ENCODE assay signal across 21 mouse cellular contexts in genomic region chr15:97808532-97808931, GRCm38 (mm10). TPM values are rescaled to one million over a fixed set of nuclear protein-coding genes. Genes with fewer than 3 reads are reported as not detected.
DNase-seq lines count a peak whose midpoint lies in the region; ATAC-seq and TF ChIP-seq lines count a peak whose summit lies in the region.
"Had no signal": no experiment of that assay in that cellular context is flagged by ENCODE, and none has a peak within 500 bp of the region (broad histone marks: within the 10 kb centered on the region; RNA-seq: fewer than 3 reads in every experiment).

No protein-coding gene starts in this region.

- no peak overlapping the region for H3K9ac ChIP-seq in embryonic facial prominence, embryonic 11.5 days (replicated peaks; ENCODE audit: low read length)
- H3K9ac ChIP-seq in hindbrain, embryonic 11.5 days (ENCODE audit: low read depth, low read length) = no peak overlapping the region
- H3K9ac ChIP-seq in ES-Bruce4 (ENCODE audit: low read depth, poor library complexity, severe bottlenecking) = no peak overlapping the region
- H3K9ac ChIP-seq in intestine, embryonic 15.5 days = no peak overlapping the region
- H3K9ac ChIP-seq: embryonic facial prominence, embryonic 12.5 days; forebrain, embryonic 13.5 days; forebrain, embryonic 15.5 days; forebrain, postnatal 0 days had no signal

- WGBS in embryonic facial prominence, embryonic 11.5 days = 81% methylated on average over 14 of the region's 14 CpGs
- WGBS in embryonic facial prominence, embryonic 10.5 days = 84% methylated on average over 14 of the region's 14 CpGs
- 86% methylated on average over 14 of the region's 14 CpGs for WGBS in hindbrain, embryonic 10.5 days
- WGBS in hindbrain, embryonic 11.5 days = 88% methylated on average over 14 of the region's 14 CpGs
- 87% methylated on average over 14 of the region's 14 CpGs for WGBS in limb, embryonic 10.5 days
- 85% methylated on average over 14 of the region's 14 CpGs for WGBS in intestine, embryonic 15.5 days

- H3K4me3 ChIP-seq in embryonic facial prominence, embryonic 11.5 days (ENCODE audit: low read depth, low read length) = no peak overlapping the region
- no peak overlapping the region for H3K4me3 ChIP-seq in embryonic facial prominence, embryonic 10.5 days
- no peak overlapping the region for H3K4me3 ChIP-seq in hindbrain, embryonic 10.5 days
- no peak overlapping the region for H3K4me3 ChIP-seq in hindbrain, embryonic 11.5 days (ENCODE audit: low read depth, low read length)
- peak overlapping the region; percentile 16 for H3K4me3 ChIP-seq in ES-Bruce4 (ENCODE audit: low read depth, low read length)
- no peak overlapping the region for H3K4me3 ChIP-seq in limb, embryonic 10.5 days
- H3K4me3 ChIP-seq in intestine, embryonic 15.5 days (replicated peaks) = no peak overlapping the region
- H3K4me3 ChIP-seq: embryonic facial prominence, embryonic 12.5 days; forebrain, embryonic 13.5 days; forebrain, embryonic 15.5 days had no signal

- H3K4me2 ChIP-seq in embryonic facial prominence, embryonic 11.5 days (ENCODE audit: low read depth, low read length) = no peak overlapping the region
- H3K4me2 ChIP-seq in hindbrain, embryonic 11.5 days (replicated peaks; ENCODE audit: low read depth, low read length) = no peak overlapping the region
- no peak overlapping the region for H3K4me2 ChIP-seq in intestine, embryonic 15.5 days (replicated peaks)
- H3K4me2 ChIP-seq: embryonic facial prominence, embryonic 12.5 days; forebrain, embryonic 13.5 days; forebrain, embryonic 15.5 days had no signal

- no peaks in the 10 kb centered on the region for H3K27me3 ChIP-seq in embryonic facial prominence, embryonic 11.5 days (ENCODE audit: control insufficient read depth, insufficient read depth, low read length)
- no peaks in the 10 kb centered on the region for H3K27me3 ChIP-seq in embryonic facial prominence, embryonic 10.5 days (replicated peaks; ENCODE audit: low read depth, poor library complexity, severe bottlenecking)
- H3K27me3 ChIP-seq in hindbrain, embryonic 10.5 days (ENCODE audit: insufficient read depth, poor library complexity, severe bottlenecking) = no peaks in the 10 kb centered on the region
- H3K27me3 ChIP-seq in hindbrain, embryonic 11.5 days (ENCODE audit: control insufficient read depth, insufficient read depth, low read length) = no peaks in the 10 kb centered on the region
- no peaks in the 10 kb centered on the region for H3K27me3 ChIP-seq in ES-Bruce4 (ENCODE audit: control insufficient read depth, insufficient read depth, low read length, poor library complexity, severe bottlenecking)
- no peaks in the 10 kb centered on the region for H3K27me3 ChIP-seq in limb, embryonic 10.5 days (ENCODE audit: low read depth, poor library complexity, severe bottlenecking)
- H3K27me3 ChIP-seq in intestine, embryonic 15.5 days (replicated peaks) = no peaks in the 10 kb centered on the region
- H3K27me3 ChIP-seq: embryonic facial prominence, embryonic 12.5 days; forebrain, embryonic 13.5 days; forebrain, embryonic 15.5 days; Patski had no signal

- ATAC-seq in embryonic facial prominence, embryonic 11.5 days (replicated peaks; ENCODE audit: insufficient number of reproducible peaks, low FRiP score, low TSS enrichment, low read depth) = 0 out of 2 replicates have a peak, but pooled peaks have one; percentile 15
- ATAC-seq in hindbrain, embryonic 11.5 days (ENCODE audit: low FRiP score) = no peak
- no peak for ATAC-seq in intestine, embryonic 15.5 days
- ATAC-seq: activated CD4-positive, CD25-positive, alpha-beta regulatory T cell, adult 4 months; forebrain, embryonic 13.5 days; forebrain, embryonic 15.5 days; forebrain, postnatal 0 days; Patski had no signal

- no peaks in the 10 kb centered on the region for H3K9me3 ChIP-seq in embryonic facial prominence, embryonic 11.5 days (replicated peaks; ENCODE audit: control insufficient read depth, low read length)
- H3K9me3 ChIP-seq in embryonic facial prominence, embryonic 10.5 days = no peaks in the 10 kb centered on the region
- no peaks in the 10 kb centered on the region for H3K9me3 ChIP-seq in hindbrain, embryonic 10.5 days
- H3K9me3 ChIP-seq in hindbrain, embryonic 11.5 days (ENCODE audit: control insufficient read depth, low read length) = no peaks in the 10 kb centered on the region
- no peaks in the 10 kb centered on the region for H3K9me3 ChIP-seq in ES-Bruce4 (replicated peaks; ENCODE audit: control insufficient read depth, insufficient read depth, low read length, poor library complexity, severe bottlenecking)
- no peaks in the 10 kb centered on the region for H3K9me3 ChIP-seq in limb, embryonic 10.5 days (replicated peaks)
- H3K9me3 ChIP-seq in intestine, embryonic 15.5 days = no peaks in the 10 kb centered on the region
- H3K9me3 ChIP-seq: embryonic facial prominence, embryonic 12.5 days; forebrain, embryonic 13.5 days; forebrain, embryonic 15.5 days; G1E had no signal

- no peak overlapping the region for H3K27ac ChIP-seq in embryonic facial prominence, embryonic 11.5 days (replicated peaks; ENCODE audit: low read depth, low read length)
- no peak overlapping the region for H3K27ac ChIP-seq in embryonic facial prominence, embryonic 10.5 days (replicated peaks)
- H3K27ac ChIP-seq in hindbrain, embryonic 10.5 days = 0 out of 2 replicates have a peak overlapping the region, but pooled peaks have one; percentile 8
- no peak overlapping the region for H3K27ac ChIP-seq in hindbrain, embryonic 11.5 days (ENCODE audit: low read depth, low read length)
- no peak overlapping the region for H3K27ac ChIP-seq in ES-Bruce4 (ENCODE audit: insufficient read depth, low read length)
- 0 out of 2 replicates have a peak overlapping the region, but pooled peaks have one; percentile 15 for H3K27ac ChIP-seq in limb, embryonic 10.5 days
- no peak overlapping the region for H3K27ac ChIP-seq in intestine, embryonic 15.5 days
- H3K27ac ChIP-seq: embryonic facial prominence, embryonic 12.5 days; forebrain, embryonic 13.5 days; forebrain, embryonic 15.5 days had no signal

- no peak for TF ChIP-seq CTCF in ES-Bruce4 (IDR thresholded peaks at IDR 0.05; ENCODE audit: low read depth, low read length)

- TF ChIP-seq EP300 in ES-Bruce4 (IDR thresholded peaks at IDR 0.05; ENCODE audit: insufficient read depth, low read depth, low read length) = no peak

- H3K36me3 ChIP-seq in embryonic facial prominence, embryonic 11.5 days (replicated peaks; ENCODE audit: control insufficient read depth, insufficient read depth, low read depth, low read length) = no peaks in the 10 kb centered on the region; the same call in none of the 2 replicates
- peaks cover 80% of the 10 kb centered on the region for H3K36me3 ChIP-seq in embryonic facial prominence, embryonic 10.5 days (replicated peaks)
- H3K36me3 ChIP-seq in hindbrain, embryonic 10.5 days = peaks cover 71% of the 10 kb centered on the region
- H3K36me3 ChIP-seq in hindbrain, embryonic 11.5 days (ENCODE audit: control insufficient read depth, insufficient read depth, low read length) = no peaks in the 10 kb centered on the region; the same call in none of the 2 replicates
- no peaks in the 10 kb centered on the region for H3K36me3 ChIP-seq in ES-Bruce4 (ENCODE audit: control insufficient read depth, insufficient read depth, low read length, poor library complexity, severe bottlenecking)
- H3K36me3 ChIP-seq in limb, embryonic 10.5 days = peaks cover 78% of the 10 kb centered on the region
- peaks cover 25% of the 10 kb centered on the region; the same call in 1 of the 2 replicates for H3K36me3 ChIP-seq in intestine, embryonic 15.5 days

- TF ChIP-seq POLR2A in ES-Bruce4 (IDR thresholded peaks at IDR 0.05; ENCODE audit: insufficient read depth, low read length) = no peak

- DNase-seq in embryonic facial prominence, embryonic 11.5 days (ENCODE audit: low spot score) = no peak
- DNase-seq in embryonic facial prominence, embryonic 10.5 days (ENCODE audit: low spot score) = no peak
- DNase-seq in hindbrain, embryonic 10.5 days (ENCODE audit: low spot score) = no peak
- DNase-seq in hindbrain, embryonic 11.5 days (ENCODE audit: low spot score) = no peak
- no peak for DNase-seq in limb, embryonic 10.5 days (ENCODE audit: low spot score)
- no peak for DNase-seq in ovary, postnatal 36 days (ENCODE audit: low spot score)
- DNase-seq: adrenal gland, postnatal 14 days; cerebellum, adult 11-12 months; cerebellum, adult 2 months; cerebellum, adult 9-10 months; cerebellum, postnatal 10 days; cerebellum, postnatal 25 days; forebrain, postnatal 0 days had no signal

- H3K4me1 ChIP-seq in embryonic facial prominence, embryonic 11.5 days (ENCODE audit: control insufficient read depth, insufficient read depth, low read length) = no peaks in the 10 kb centered on the region
- H3K4me1 ChIP-seq in embryonic facial prominence, embryonic 10.5 days = peaks cover 30% of the 10 kb centered on the region
- H3K4me1 ChIP-seq in hindbrain, embryonic 10.5 days (replicated peaks) = peaks cover 45% of the 10 kb centered on the region
- 0 out of 2 replicates have a peak, but pooled peaks cover 2% of the 10 kb centered on the region for H3K4me1 ChIP-seq in hindbrain, embryonic 11.5 days (replicated peaks; ENCODE audit: control insufficient read depth, insufficient read depth, low read length)
- H3K4me1 ChIP-seq in ES-Bruce4 (ENCODE audit: control insufficient read depth, insufficient read depth, low read length) = no peaks in the 10 kb centered on the region
- peaks cover 14% of the 10 kb centered on the region for H3K4me1 ChIP-seq in limb, embryonic 10.5 days
- peaks cover 16% of the 10 kb centered on the region for H3K4me1 ChIP-seq in intestine, embryonic 15.5 days (replicated peaks)

RNA-seq across cellular contexts. Expression of gene Slc48a1, which starts 30.2 kb away (rescaled TPM):
- polyA plus RNA-seq in embryonic facial prominence, embryonic 11.5 days (2014; fragmentation: Nextera tagmentation; extraction: Ambion mirVana) = 18.9 and 22.8 TPM in 2 replicates
- 17.8 and 18.9 TPM in 2 replicates for polyA plus RNA-seq in embryonic facial prominence, embryonic 10.5 days (2016; fragmentation: Nextera tagmentation; extraction: Ambion mirVana)
- 28.8 and 31.3 TPM in 2 replicates for polyA plus RNA-seq in hindbrain, embryonic 10.5 days (2016; fragmentation: Nextera tagmentation; extraction: Ambion mirVana)
- polyA plus RNA-seq in hindbrain, embryonic 11.5 days (2014; fragmentation: Nextera tagmentation; extraction: Ambion mirVana) = 28.1 and 28.4 TPM in 2 replicates
- polyA plus RNA-seq in ES-Bruce4 (2011; ENCODE audit: insufficient read depth, insufficient read length, low read depth, missing spikeins) = 16.0 and 17.2 TPM in 2 replicates
- 17.0 and 23.5 TPM in 2 replicates for polyA plus RNA-seq in limb, embryonic 10.5 days (2016; fragmentation: Nextera tagmentation; extraction: Ambion mirVana)
- 23.9 and 25.1 TPM in 2 replicates for polyA plus RNA-seq in intestine, embryonic 15.5 days (2015; fragmentation: Nextera tagmentation; extraction: Ambion mirVana)

RNA-seq across cellular contexts. Expression of gene Hdac7, which starts 35.8 kb away (rescaled TPM):
- 17.0 and 20.3 TPM in 2 replicates for polyA plus RNA-seq in embryonic facial prominence, embryonic 11.5 days (2014; fragmentation: Nextera tagmentation; extraction: Ambion mirVana)
- 26.6 and 30.2 TPM in 2 replicates for polyA plus RNA-seq in embryonic facial prominence, embryonic 10.5 days (2016; fragmentation: Nextera tagmentation; extraction: Ambion mirVana)
- polyA plus RNA-seq in hindbrain, embryonic 10.5 days (2016; fragmentation: Nextera tagmentation; extraction: Ambion mirVana) = 25.7 and 32.7 TPM in 2 replicates
- polyA plus RNA-seq in hindbrain, embryonic 11.5 days (2014; fragmentation: Nextera tagmentation; extraction: Ambion mirVana) = 17.9 and 19.4 TPM in 2 replicates
- 14.4 and 16.9 TPM in 2 replicates for polyA plus RNA-seq in ES-Bruce4 (2011; ENCODE audit: insufficient read depth, insufficient read length, low read depth, missing spikeins)
- polyA plus RNA-seq in limb, embryonic 10.5 days (2016; fragmentation: Nextera tagmentation; extraction: Ambion mirVana) = 28.5 and 32.1 TPM in 2 replicates
- polyA plus RNA-seq in intestine, embryonic 15.5 days (2015; fragmentation: Nextera tagmentation; extraction: Ambion mirVana) = 18.0 and 20.6 TPM in 2 replicates

RNA-seq across cellular contexts. Expression of gene Rapgef3, which starts 40.8 kb away (rescaled TPM):
- polyA plus RNA-seq in embryonic facial prominence, embryonic 11.5 days (2014; fragmentation: Nextera tagmentation; extraction: Ambion mirVana) = 2.2 and 2.4 TPM in 2 replicates
- 5.5 and 5.9 TPM in 2 replicates for polyA plus RNA-seq in embryonic facial prominence, embryonic 10.5 days (2016; fragmentation: Nextera tagmentation; extraction: Ambion mirVana)
- 6.2 and 6.7 TPM in 2 replicates for polyA plus RNA-seq in hindbrain, embryonic 10.5 days (2016; fragmentation: Nextera tagmentation; extraction: Ambion mirVana)
- 3.6 and 4.0 TPM in 2 replicates for polyA plus RNA-seq in hindbrain, embryonic 11.5 days (2014; fragmentation: Nextera tagmentation; extraction: Ambion mirVana)
- 3.1 and 3.5 TPM in 2 replicates for polyA plus RNA-seq in ES-Bruce4 (2011; ENCODE audit: insufficient read depth, insufficient read length, low read depth, missing spikeins)
- 6.4 and 6.7 TPM in 2 replicates for polyA plus RNA-seq in limb, embryonic 10.5 days (2016; fragmentation: Nextera tagmentation; extraction: Ambion mirVana)
- polyA plus RNA-seq in intestine, embryonic 15.5 days (2015; fragmentation: Nextera tagmentation; extraction: Ambion mirVana) = 6.9 and 7.8 TPM in 2 replicates
- polyA plus RNA-seq: activated CD4-positive, CD25-positive, alpha-beta regulatory T cell, adult 4 months had no signal

Comparison
In these comparisons a context has a peak if more than half of its experiments do, and no peak if none do; other contexts are left out.
1. H3K27ac ChIP-seq: peak in hindbrain, embryonic 10.5 days (single experiment) and limb, embryonic 10.5 days (single experiment); none in embryonic facial prominence, embryonic 11.5 days (single experiment), embryonic facial prominence, embryonic 10.5 days (single experiment), hindbrain, embryonic 11.5 days (single experiment), ES-Bruce4 (single experiment) and intestine, embryonic 15.5 days (single experiment).